Mouse (Mus musculus): ENCODE data around the gene Olfr1009.
"Not testable (repeated sequence)": the region's sequence is repeated elsewhere in the genome, so short reads cannot be mapped to it uniquely, and the experiment has no call there.

Gene Olfr1009

GRCm38 (mm10) chr2:85715119-85715518 lies at the start of gene Olfr1009:
Gene Olfr1009 (plus strand): TSS chr2:85715419.
- DNase-seq (ENCODE audit: low read depth, low spot score): no peak

- no peak for DNase-seq (ENCODE audit: low read depth, low spot score)
These were observed 36.6 kb upstream of the Olfr1009 start, which contains the start of gene Olfr1006 for GRCm38 (mm10) chr2:85678667-85679066. Gene Olfr1006 (minus strand): TSS chr2:85678767.

- DNase-seq (ENCODE audit: low read depth, low spot score): no peak
These were observed 26.1 kb upstream of the Olfr1009 start, which contains the start of gene Olfr1008 for GRCm38 (mm10) chr2:85689131-85689530. Gene Olfr1008 (plus strand): TSS chr2:85689431.

DNA sequence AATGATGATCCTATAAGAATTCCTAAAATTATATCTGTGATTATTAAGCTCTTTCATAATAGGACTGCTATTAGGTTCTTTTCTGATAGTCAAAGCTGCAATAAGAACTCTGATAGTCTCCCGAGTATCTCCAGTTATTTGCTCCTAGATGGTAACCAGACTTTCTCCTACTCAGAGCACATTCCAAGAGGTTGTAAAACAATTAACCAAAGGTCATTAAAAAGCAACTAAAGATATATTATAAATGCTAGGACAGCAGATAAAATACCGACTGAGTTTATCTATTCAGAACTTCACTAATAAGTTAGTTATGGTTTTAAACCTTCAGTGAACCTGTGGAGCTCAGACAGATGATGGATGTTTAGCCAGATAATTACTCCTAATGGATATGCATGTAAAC lies 4.5 kb upstream of the Olfr1009 start:
- not testable (repeated sequence) for DNase-seq (ENCODE audit: low read depth, low spot score)

- no peak for DNase-seq (ENCODE audit: low read depth, low spot score)
These were observed 4.1 kb upstream of the Olfr1009 start for GRCm38 (mm10) chr2:85711159-85711558.

DNA sequence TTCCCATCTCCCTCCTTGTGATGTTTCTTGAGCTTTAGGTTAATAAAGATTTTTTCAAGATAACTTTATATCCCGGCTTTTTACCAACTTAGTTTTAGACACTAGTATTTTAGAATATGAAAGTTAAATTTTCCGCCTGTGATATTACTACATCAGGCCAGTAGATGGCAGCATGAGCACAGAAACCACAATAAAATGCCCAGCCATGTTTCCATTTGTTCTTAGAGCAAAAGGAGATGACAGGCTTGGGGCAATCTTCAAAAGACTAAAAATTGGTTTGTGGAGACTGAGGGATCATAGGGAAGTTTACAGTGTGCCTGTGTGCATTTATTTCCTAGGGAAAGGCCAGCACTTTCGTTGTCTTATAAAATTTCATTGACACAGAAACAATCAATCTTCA lies 10.6 kb downstream of the Olfr1009 start:
- no peak for DNase-seq (ENCODE audit: low read depth, low spot score)

GRCm38 (mm10) chr2:85753822-85754221 lies 38.6 kb downstream of the Olfr1009 start:
- no peak for DNase-seq (ENCODE audit: low read depth, low spot score)

GRCm38 (mm10) chr2:85762666-85763065 lies 47.4 kb downstream of the Olfr1009 start, which contains the start of gene Olfr1012:
Gene Olfr1012 (minus strand): TSS chr2:85762766.
- DNase-seq (ENCODE audit: low read depth, low spot score): no peak

GRCm38 (mm10) chr2:85766798-85767197 lies 51.6 kb downstream of the Olfr1009 start, which contains the start of gene Olfr1013:
Gene Olfr1013 (plus strand): TSS chr2:85767098.
- no peak for DNase-seq (ENCODE audit: low read depth, low spot score)

DNA sequence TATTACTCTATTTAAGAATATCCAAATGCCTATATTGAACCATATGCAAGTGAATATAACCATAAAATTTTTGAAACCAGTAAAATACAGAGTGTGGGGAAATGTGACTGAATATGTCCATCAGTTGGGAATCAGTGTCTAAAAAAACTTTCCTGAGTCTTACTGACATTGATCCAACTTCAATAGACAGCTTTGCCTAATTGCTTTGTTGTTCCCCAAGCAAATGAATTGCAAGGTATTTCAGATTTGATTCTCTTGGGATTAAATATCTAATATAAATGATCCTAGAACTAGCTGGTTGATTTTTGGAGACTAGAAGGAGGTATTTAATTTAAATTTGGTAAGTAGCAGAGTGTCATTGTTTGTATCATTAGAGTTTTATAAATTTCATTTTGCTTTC lies 57.2 kb downstream of the Olfr1009 start, which contains the start of gene Olfr1014:
TSS of gene Olfr1014 (plus strand) at position 301 of the 400 bp plus-strand sequence.
- DNase-seq (ENCODE audit: low read depth, low spot score): no peak
